In genomic region chr2:113216746-113217461, GRCm38 (mm10) we compare ENCODE assay signal across 8 mouse cellular contexts. TPM values are rescaled to one million over a fixed set of nuclear protein-coding genes. Genes with fewer than 3 reads are reported as not detected.
DNase-seq lines count a peak whose midpoint lies in the region; ATAC-seq and TF ChIP-seq lines count a peak whose summit lies in the region.

Gene Ryr3 (minus strand): TSS chr2:113217096.

- H3K4me2 ChIP-seq in heart, embryonic 14.5 days (ENCODE audit: low read length): peak within 1 kb of the TSS; percentile 91
- H3K4me2 ChIP-seq in midbrain, embryonic 12.5 days (replicated peaks): peak within 1 kb of the TSS; percentile 77
- H3K4me2 ChIP-seq in stomach, postnatal 0 days (replicated peaks; ENCODE audit: low read depth): peak within 1 kb of the TSS; percentile 63

- H3K27me3 ChIP-seq in heart, embryonic 14.5 days (ENCODE audit: control insufficient read depth, insufficient read depth, low read length): peaks cover 31% of the 10 kb centered on the region
- H3K27me3 ChIP-seq in midbrain, embryonic 12.5 days: peaks cover 36% of the 10 kb centered on the region
- H3K27me3 ChIP-seq in stomach, postnatal 0 days (ENCODE audit: control insufficient read depth, insufficient read depth, low read length): no peaks in the 10 kb centered on the region; the same call in 1 of the 2 replicates

- peak; percentile 86 for ATAC-seq in heart, embryonic 14.5 days (ENCODE audit: insufficient number of reproducible peaks, insufficient read depth, low FRiP score, low read depth)
- ATAC-seq in midbrain, embryonic 12.5 days (ENCODE audit: low FRiP score, low read depth): peak; percentile 96
- peak; percentile 90 for ATAC-seq in stomach, postnatal 0 days (ENCODE audit: low FRiP score, low TSS enrichment)
- ATAC-seq in megakaryocyte, adult 5-6 weeks (ENCODE audit: poor library complexity, severe bottlenecking): no peak

- peak within 1 kb of the TSS; percentile 67 for H3K9ac ChIP-seq in heart, embryonic 14.5 days (ENCODE audit: low read length)
- H3K9ac ChIP-seq in midbrain, embryonic 12.5 days (replicated peaks): peak within 1 kb of the TSS; percentile 65
- H3K9ac ChIP-seq in stomach, postnatal 0 days (ENCODE audit: low read length): peak within 1 kb of the TSS; percentile 48

- TF ChIP-seq CTCF in stomach, postnatal 0 days (IDR thresholded peaks at IDR 0.05; ENCODE audit: low read depth): peak; percentile 30

- WGBS in heart, embryonic 14.5 days: under 1% methylated on average over 48 of the region's 72 CpGs
- WGBS in midbrain, embryonic 12.5 days: under 1% methylated on average over 54 of the region's 72 CpGs
- whole genome bisulfite sequencing in stomach, postnatal 0 days: 0% methylated on average over 49 of the region's 72 CpGs

- no peaks in the 10 kb centered on the region for H3K36me3 ChIP-seq in heart, embryonic 14.5 days (ENCODE audit: control insufficient read depth, insufficient read depth, low read length)
- no peaks in the 10 kb centered on the region for H3K36me3 ChIP-seq in midbrain, embryonic 12.5 days
- H3K36me3 ChIP-seq in stomach, postnatal 0 days (ENCODE audit: control insufficient read depth, insufficient read depth, low read length): no peaks in the 10 kb centered on the region

- no peaks in the 10 kb centered on the region for H3K9me3 ChIP-seq in heart, embryonic 14.5 days (ENCODE audit: control insufficient read depth, low read length)
- no peaks in the 10 kb centered on the region for H3K9me3 ChIP-seq in midbrain, embryonic 12.5 days
- H3K9me3 ChIP-seq in stomach, postnatal 0 days (ENCODE audit: control insufficient read depth, low read length): no peaks in the 10 kb centered on the region

- H3K27ac ChIP-seq in heart, embryonic 14.5 days (replicated peaks in 1 of 2; ENCODE audit: control insufficient read depth in 1 of 2, insufficient read depth in 1 of 2, low read depth in 2 of 2, low read length in 2 of 2): no peak within 1 kb of the TSS
- H3K27ac ChIP-seq in midbrain, embryonic 12.5 days (replicated peaks): peak within 1 kb of the TSS; percentile 80
- peak within 1 kb of the TSS; percentile 45; the same call in 1 of the 2 replicates for H3K27ac ChIP-seq in stomach, postnatal 0 days (replicated peaks)

- peak; percentile 14 for DNase-seq in ovary, postnatal 36 days (ENCODE audit: low spot score)
- no peak for DNase-seq in ovary, adult 18-20 months (ENCODE audit: low spot score)
- DNase-seq in embryo, embryonic 10.5 days (ENCODE audit: low spot score): peak; percentile 73
- peak; percentile 60 to 81 for DNase-seq in left cerebral cortex, adult 18-20 months (ENCODE audit: low spot score in 2 of 2)
- DNase-seq in stomach, postnatal 0 days (ENCODE audit: low spot score): peak; percentile 32

- TF ChIP-seq EP300 in stomach, postnatal 0 days (optimal IDR thresholded peaks at IDR 0.05): no peak

- peaks cover 0 to 2% of the 10 kb centered on the region in 2 experiments; a peak in 1 of 4 replicates for H3K4me1 ChIP-seq in heart, embryonic 14.5 days (ENCODE audit: control insufficient read depth in 2 of 2, insufficient read depth in 2 of 2, low read length in 2 of 2)
- H3K4me1 ChIP-seq in midbrain, embryonic 12.5 days: no peaks in the 10 kb centered on the region
- no peaks in the 10 kb centered on the region for H3K4me1 ChIP-seq in stomach, postnatal 0 days (replicated peaks; ENCODE audit: control insufficient read depth, insufficient read depth)

- H3K4me3 ChIP-seq in heart, embryonic 14.5 days (ENCODE audit: control insufficient read depth in 1 of 2, insufficient read depth in 1 of 2, low read depth in 1 of 2, low read length in 2 of 2): peak within 1 kb of the TSS; percentile 58 to 67
- peak within 1 kb of the TSS; percentile 63 for H3K4me3 ChIP-seq in midbrain, embryonic 12.5 days
- H3K4me3 ChIP-seq in stomach, postnatal 0 days (ENCODE audit: low read depth, low read length): peak within 1 kb of the TSS; percentile 48

RNA-seq across cellular contexts. Expression of gene Ryr3, which starts in this region (rescaled TPM):
- polyA plus RNA-seq in heart, embryonic 14.5 days (2014; fragmentation: Nextera tagmentation; extraction: Ambion mirVana): 6.6 and 7.9 TPM in 2 replicates
- 10 to 100 TPM; 20.5 to 28.8 TPM for total RNA-seq in left cerebral cortex, adult 18-20 months (2021)
- polyA plus RNA-seq in midbrain, embryonic 12.5 days (2016; fragmentation: Nextera tagmentation; extraction: Ambion mirVana): 1.4 and 2.7 TPM in 2 replicates
- 2.0 and 2.1 TPM in 2 replicates for polyA plus RNA-seq in stomach, postnatal 0 days (2015; fragmentation: Nextera tagmentation; extraction: Ambion mirVana)
- total RNA-seq in megakaryocyte, adult 5-6 weeks (2015): 0.04 and 0.23 TPM in 2 replicates
- total RNA-seq in megakaryocyte, adult 5-6 weeks (2017): under 0.01 TPM in 1 of 2 replicates, not detected in the other

Comparison
In these comparisons a context has a peak if more than half of its experiments do, and no peak if none do; other contexts are left out.
1. RNA of gene Ryr3 (total RNA-seq): 20.5 to 28.8 TPM in left cerebral cortex, adult 18-20 months; under 0.01 to 0.23 TPM in megakaryocyte, adult 5-6 weeks; every median in the first group is over 10 times any median in the second.
2. H3K27ac ChIP-seq: peak in midbrain, embryonic 12.5 days (single experiment) and stomach, postnatal 0 days (single experiment); none in heart, embryonic 14.5 days (0 of 2).
3. Peak in every context shown above with its lines, with median percentiles within 50 percentile points of each other: H3K4me2 ChIP-seq, H3K4me3 ChIP-seq and H3K9ac ChIP-seq.